Mouse (Mus musculus) left cerebral cortex, adult 2 months (tissue): ENCODE measurements around the gene Cmbl. TPM values are rescaled to one million over a fixed set of nuclear protein-coding genes. Genes with fewer than 3 reads are reported as not detected.

Source experiments
- DNase-seq, 2 experiments: peaks; one replicate each; pipeline ENCODE4 v3.0.0; 2021 to 2022; ENCODE audit warnings: low spot score in 2 of 2, mixed read lengths in 1 of 2; ENCODE audit errors: extremely low spot score in 1 of 2
- H3K27ac ChIP-seq: fragments of 200-600 bp; 2 replicates; pipeline ENCODE4 v1.8.1; 2022
- H3K4me3 ChIP-seq: fragments of 200-600 bp; 2 replicates; pipeline ENCODE4 v1.8.1; 2022
- CTCF ChIP-seq: fragments of 200-600 bp; IDR thresholded peaks from 2 replicates; pipeline ENCODE4 v1.8.1; 2022; ENCODE audit warnings: antibody characterized with exemption, mild to moderate bottlenecking, moderate library complexity
- intact Hi-C: fragments of 180-260 bp; cut with DNase I; formaldehyde crosslinking; loops from one replicate; pipeline ENCODE4 v1.15.1; 2025
- long read RNA-seq, 2 experiments: library from polyadenylated mRNA; stranded (forward); transcript quantifications; one replicate each; pipeline ENCODE4 v2.0.0; 2021; ENCODE audit warnings: borderline mapping rate in 2 of 2
- total RNA-seq, 2 experiments: library from RNA; stranded (reverse); gene quantifications; 2 replicates each; pipeline ENCODE4 v1.2.3; 2021

The Cmbl gene
- 10 to 100 TPM; 15.7 to 17.9 TPM for total RNA-seq
- long read RNA-seq, experiment 1, partial matches to known transcripts = 0 of 7 reads
- long read RNA-seq, experiment 1, other reads (novel, unspliced or antisense) = 2 of 7 reads
- long read RNA-seq, experiment 2 = 0 reads

GRCm38 (mm10) chr15:31565184-31565583 lies at the start of gene Cmbl:
Gene Cmbl, plus strand, starts transcription at chr15:31565389.
- Histone ChIP-seq H3K4me3 (no peak within 1 kb of the TSS), H3K27ac (peak within 1 kb of the TSS; percentile 48)
- intact Hi-C loops = no loop called here
- no peak for DNase-seq
- TF ChIP-seq CTCF = no peak

GRCm38 (mm10) chr15:31517186-31517585 lies 48.0 kb upstream of the Cmbl start:
- TF ChIP-seq CTCF = peak; percentile 29
- no peak for DNase-seq
- Histone ChIP-seq H3K4me3 (no peak overlapping the region), H3K27ac (no peak overlapping the region)
- intact Hi-C loops = loop anchor here (2.0 kb wide), 1 partner anchor 70 kb away; no protein-coding TSS in a partner anchor

GRCm38 (mm10) chr15:31518371-31518770 lies 46.8 kb upstream of the Cmbl start:
- no peak for DNase-seq
- H3K4me3 ChIP-seq = no peak overlapping the region
- intact Hi-C loops = no loop called here
- no peak overlapping the region for H3K27ac ChIP-seq
- TF ChIP-seq CTCF = no peak

- TF ChIP-seq CTCF = no peak
Observed at GRCm38 (mm10) chr15:31519000-31519399, 46.2 kb upstream of the Cmbl start.

GRCm38 (mm10) chr15:31526463-31526862 lies 38.7 kb upstream of the Cmbl start:
- DNase-seq = no peak
- no peak for TF ChIP-seq CTCF
- Histone ChIP-seq H3K4me3 (no peak overlapping the region), H3K27ac (no peak overlapping the region)
- intact Hi-C loops = no loop called here

More at GRCm38 (mm10) chr15:31519000-31519399, 46.2 kb upstream of the Cmbl start:
- Histone ChIP-seq H3K27ac (no peak overlapping the region), H3K4me3 (no peak overlapping the region)
- no peak for DNase-seq
- intact Hi-C loops = no loop called here

- Histone ChIP-seq H3K4me3 (no peak overlapping the region), H3K27ac (no peak overlapping the region)
- DNase-seq = no peak
- intact Hi-C loops = no loop called here
- TF ChIP-seq CTCF = no peak
Observed at GRCm38 (mm10) chr15:31528477-31528876, 36.7 kb upstream of the Cmbl start.

- peak overlapping the region; percentile 91 for H3K4me3 ChIP-seq
Observed at GRCm38 (mm10) chr15:31529103-31529502, 36.1 kb upstream of the Cmbl start.

GRCm38 (mm10) chr15:31529811-31530658 lies 35.2 kb upstream of the Cmbl start:
- intact Hi-C loops = loop anchor here (5.0 kb wide), 1 partner anchor 57 kb away; no protein-coding TSS in a partner anchor
- Histone ChIP-seq H3K27ac (peak overlapping the region; percentile 97), H3K4me3 (peak overlapping the region; percentile 91)
- TF ChIP-seq CTCF = no peak
- DNase-seq = peak; percentile 35 to 51

More at GRCm38 (mm10) chr15:31529103-31529502, 36.1 kb upstream of the Cmbl start:
- no peak for DNase-seq
- TF ChIP-seq CTCF = no peak
- H3K27ac ChIP-seq = no peak overlapping the region
- intact Hi-C loops = no loop called here

GRCm38 (mm10) chr15:31530659-31531445 lies 34.3 kb upstream of the Cmbl start, which contains the start of gene March6:
Gene March6, minus strand, starts transcription at chr15:31531053.
- TF ChIP-seq CTCF = no peak
- peak; percentile 93 to 94 for DNase-seq
- intact Hi-C loops = loop anchor here (5.0 kb wide), 1 partner anchor 56 kb away; no protein-coding TSS in a partner anchor
- Histone ChIP-seq H3K4me3 (peak within 1 kb of the TSS; percentile 91), H3K27ac (peak within 1 kb of the TSS; percentile 97)

GRCm38 (mm10) chr15:31531446-31532330 lies 33.5 kb upstream of the Cmbl start:
- no peak for DNase-seq
- H3K4me3 ChIP-seq = peak overlapping the region; percentile 91
- TF ChIP-seq CTCF = no peak
- intact Hi-C loops = loop anchor here (5.0 kb wide), 1 partner anchor 56 kb away; no protein-coding TSS in a partner anchor
- peak overlapping the region; percentile 97 for H3K27ac ChIP-seq
